ENCODE assay signal across 8 mouse cellular contexts in genomic region chr3:133339411-133339823, GRCm38 (mm10). TPM values are rescaled to one million over a fixed set of nuclear protein-coding genes. Genes with fewer than 3 reads are reported as not detected.
DNase-seq lines count a peak whose midpoint lies in the region.

No protein-coding gene starts in this region.

- DNase-seq in layer of hippocampus, postnatal 10 days (ENCODE audit: low spot score in 2 of 2), result peak; percentile 18 to 25
- DNase-seq in layer of hippocampus, adult 9-10 months (ENCODE audit: low spot score), result no peak
- DNase-seq in c-Kit-positive CD71-negative TER-119-negative erythroid progenitor cells, embryonic 14.5 days (ENCODE audit: low read depth), result peak; percentile 85
- peak; percentile 18 to 42 for DNase-seq in heart, adult 9 months (ENCODE audit: low spot score in 2 of 2)
- DNase-seq in kidney, postnatal 25 days, result peak; percentile 38 to 54
- DNase-seq in mesoderm, embryonic 11.5 days (ENCODE audit: low read depth, low spot score), result peak; percentile 75
- peak; percentile 35 for DNase-seq in thymus, postnatal 10 days (ENCODE audit: low spot score in 2 of 2)
- DNase-seq in adipocyte (ENCODE audit: low spot score), result no peak

RNA-seq across cellular contexts. Expression of gene Ppa2, which starts 29.5 kb away (rescaled TPM):
- 10 to 100 TPM; 45.2 to 48.6 TPM for total RNA-seq in layer of hippocampus, postnatal 10 days (2021)

Comparison
In these comparisons a context has a peak if more than half of its experiments do, and no peak if none do; other contexts are left out.
1. DNase-seq: peak in layer of hippocampus, postnatal 10 days (2 of 2), c-Kit-positive CD71-negative TER-119-negative erythroid progenitor cells, embryonic 14.5 days (single experiment), heart, adult 9 months (2 of 2), kidney, postnatal 25 days (2 of 2), mesoderm, embryonic 11.5 days (single experiment) and thymus, postnatal 10 days (2 of 2); none in layer of hippocampus, adult 9-10 months (single experiment) and adipocyte (single experiment).